Mouse (Mus musculus) olfactory bulb, adult 2 months (tissue): ENCODE measurements around the gene Snx14.

Experiments
- CTCF ChIP-seq: fragments of 200-500 bp; IDR thresholded peaks from 2 replicates; pipeline ENCODE4 v1.5.1; 2012; ENCODE audit warnings: low read depth, mild to moderate bottlenecking, low read length, moderate library complexity; ENCODE audit not compliant: insufficient read depth
- POLR2A ChIP-seq: fragments of 200-500 bp; IDR thresholded peaks from 2 replicates; pipeline ENCODE4 v1.6.1; 2012; ENCODE audit warnings: mild to moderate bottlenecking, low read depth, low read length, moderate library complexity; ENCODE audit not compliant: insufficient read depth

GRCm38 (mm10) chr9:88371201-88371600 lies 67.6 kb downstream of the Snx14 start:
- TF ChIP-seq CTCF (no peak), POLR2A (no peak)
